Comparison of ENCODE assay signal across 20 mouse cellular contexts in the genomic region with DNA sequence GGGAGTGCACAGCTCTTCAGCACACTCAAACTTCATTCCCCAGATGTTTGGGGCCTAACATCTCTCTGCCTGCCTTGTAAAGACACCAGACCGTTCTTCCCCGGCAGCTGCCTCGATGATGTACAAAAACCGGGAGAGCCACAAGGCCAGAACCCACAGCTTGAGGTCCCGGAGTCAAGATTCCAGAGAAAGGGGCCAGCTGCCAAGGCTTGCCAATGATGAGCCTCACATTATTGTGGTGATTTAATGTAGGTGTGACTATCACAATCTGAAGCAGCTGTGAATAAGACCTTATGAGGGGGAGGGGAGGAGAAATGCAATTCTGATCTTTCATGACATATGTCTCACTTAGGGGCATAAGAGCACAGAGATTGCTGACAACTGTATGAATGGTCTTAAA.
A peak's percentile ranks its signal among the peaks of the same experiment; 100 is the strongest.
DNase-seq lines count a peak whose midpoint lies in the region; ATAC-seq and TF ChIP-seq lines count a peak whose summit lies in the region.
"Had no signal": no experiment of that assay in that cellular context is flagged by ENCODE, and none has a peak within 500 bp of the region (broad histone marks: within the 10 kb centered on the region; RNA-seq: fewer than 3 reads in every experiment).

No protein-coding gene starts in this region.

- no peaks in the 10 kb centered on the region for H3K79me3 ChIP-seq in C2C12 (ENCODE audit: low read depth)

- H3ac ChIP-seq in C2C12 (ENCODE audit: control insufficient read depth, insufficient read length, low read depth): no peak overlapping the region

- H3K4me1 ChIP-seq in lung, embryonic 14.5 days (ENCODE audit: insufficient read depth): peaks cover 14% of the 10 kb centered on the region
- peaks cover 17% of the 10 kb centered on the region for H3K4me1 ChIP-seq in intestine, embryonic 15.5 days (replicated peaks)
- H3K4me1 ChIP-seq in olfactory bulb, adult 2 months (ENCODE audit: control insufficient read depth, insufficient read depth, low read length): peaks cover 37% of the 10 kb centered on the region
- H3K4me1 ChIP-seq: liver, embryonic 15.5 days had no signal

- no peaks in the 10 kb centered on the region for H3K36me3 ChIP-seq in lung, embryonic 14.5 days (ENCODE audit: insufficient read depth)
- H3K36me3 ChIP-seq in C2C12 (ENCODE audit: control insufficient read depth, insufficient read depth): no peaks in the 10 kb centered on the region
- no peaks in the 10 kb centered on the region for H3K36me3 ChIP-seq in intestine, embryonic 15.5 days
- H3K36me3 ChIP-seq: embryonic facial prominence, embryonic 10.5 days; heart, embryonic 13.5 days; liver, embryonic 15.5 days; midbrain, embryonic 13.5 days had no signal

- no peaks in the 10 kb centered on the region for H3K79me2 ChIP-seq in C2C12 (ENCODE audit: control insufficient read depth, insufficient read depth)

- no peaks in the 10 kb centered on the region for H3K27me3 ChIP-seq in lung, embryonic 14.5 days (ENCODE audit: insufficient read depth, low read length)
- H3K27me3 ChIP-seq in C2C12 (ENCODE audit: control insufficient read depth, insufficient read depth, insufficient read length): no peaks in the 10 kb centered on the region
- H3K27me3 ChIP-seq in intestine, embryonic 15.5 days (replicated peaks): no peaks in the 10 kb centered on the region
- H3K27me3 ChIP-seq: heart, embryonic 13.5 days; liver, embryonic 15.5 days; midbrain, embryonic 13.5 days had no signal

- H3K4me2 ChIP-seq in lung, embryonic 14.5 days: peak overlapping the region; percentile 4; the same call in 1 of the 2 replicates
- H3K4me2 ChIP-seq in intestine, embryonic 15.5 days (replicated peaks): no peak overlapping the region
- H3K4me2 ChIP-seq: heart, embryonic 13.5 days; hindbrain, embryonic 14.5 days; liver, embryonic 15.5 days; midbrain, embryonic 13.5 days had no signal

- 41% methylated on average over 5 of the region's 5 CpGs for WGBS in lung, embryonic 14.5 days
- WGBS in intestine, embryonic 15.5 days: 59% methylated on average over 5 of the region's 5 CpGs
- WGBS in olfactory bulb, adult 2 months: 31% methylated on average over 5 of the region's 5 CpGs

- H3K27ac ChIP-seq in lung, embryonic 14.5 days (ENCODE audit: low read depth): peak overlapping the region; percentile 75; the same call in 1 of the 2 replicates
- H3K27ac ChIP-seq in intestine, embryonic 15.5 days: peak overlapping the region; percentile 34
- peak overlapping the region; percentile 95 for H3K27ac ChIP-seq in olfactory bulb, adult 2 months (ENCODE audit: insufficient read depth, low read depth, low read length)
- H3K27ac ChIP-seq: embryonic facial prominence, embryonic 10.5 days; heart, adult 2 months; heart, embryonic 13.5 days; hindbrain, embryonic 14.5 days; liver, embryonic 15.5 days; midbrain, embryonic 13.5 days had no signal

- no peak for TF ChIP-seq POLR2A in olfactory bulb, adult 2 months (IDR thresholded peaks at IDR 0.05; ENCODE audit: insufficient read depth, low read depth, low read length)

- no peak overlapping the region for H3K9ac ChIP-seq in lung, embryonic 14.5 days
- no peak overlapping the region for H3K9ac ChIP-seq in intestine, embryonic 15.5 days
- H3K9ac ChIP-seq: heart, embryonic 13.5 days; hindbrain, embryonic 14.5 days; liver, embryonic 15.5 days; midbrain, embryonic 13.5 days had no signal

- H3K4me3 ChIP-seq in lung, embryonic 14.5 days (ENCODE audit: low read depth, low read length): no peak overlapping the region
- H3K4me3 ChIP-seq in C2C12 (ENCODE audit: insufficient read depth, poor library complexity, severe bottlenecking): no peak overlapping the region
- no peak overlapping the region for H3K4me3 ChIP-seq in intestine, embryonic 15.5 days (replicated peaks)
- H3K4me3 ChIP-seq in olfactory bulb, adult 2 months (ENCODE audit: insufficient read depth, low read depth, low read length): no peak overlapping the region
- H3K4me3 ChIP-seq: embryonic facial prominence, embryonic 10.5 days; heart, adult 2 months; heart, embryonic 13.5 days; liver, embryonic 15.5 days; midbrain, embryonic 13.5 days had no signal

- peak; percentile 70 for DNase-seq in lung, embryonic 14.5 days
- DNase-seq in lung, postnatal 14 days: no peak
- DNase-seq in thymus, adult 18-20 months: no peak
- no peak for DNase-seq in thymus, postnatal 10 days (ENCODE audit: low spot score in 2 of 2)
- DNase-seq: adrenal gland, postnatal 36 days; cerebellum, adult 11 months; gastrocnemius, postnatal 36 days; right cerebral cortex, postnatal 25 days; spleen, adult 18-20 months; thymus, adult 2 months had no signal

- H3K9me3 ChIP-seq in lung, embryonic 14.5 days (ENCODE audit: low read depth, low read length): no peaks in the 10 kb centered on the region
- H3K9me3 ChIP-seq in intestine, embryonic 15.5 days: no peaks in the 10 kb centered on the region
- H3K9me3 ChIP-seq: embryonic facial prominence, embryonic 10.5 days; heart, embryonic 13.5 days; liver, embryonic 15.5 days; midbrain, embryonic 13.5 days had no signal

- peak; percentile 36 for ATAC-seq in lung, embryonic 14.5 days (ENCODE audit: insufficient read depth)
- no peak for ATAC-seq in intestine, embryonic 15.5 days
- ATAC-seq: CD4-positive, CD25-positive, alpha-beta regulatory T cell, adult 4 months; midbrain, embryonic 13.5 days had no signal

- TF ChIP-seq CTCF in lung, embryonic 14.5 days (IDR thresholded peaks at IDR 0.05; ENCODE audit: low read depth): no peak
- TF ChIP-seq CTCF in C2C12 (IDR thresholded peaks at IDR 0.05; ENCODE audit: control insufficient read depth, insufficient read depth, insufficient read length): no peak
- TF ChIP-seq CTCF in olfactory bulb, adult 2 months (IDR thresholded peaks at IDR 0.05; ENCODE audit: insufficient read depth, low read depth, low read length): no peak

TF ChIP-seq in C2C12, 6 proteins besides CTCF, POLR2A, EP300 and RAD21:
- TF ChIP-seq MYOD1 (IDR thresholded peaks at IDR 0.05; ENCODE audit: control insufficient read depth, insufficient read length, low read depth): peak; percentile 72
- no peak for TF ChIP-seq FOSL1 (IDR thresholded peaks at IDR 0.05; ENCODE audit: insufficient read depth, low read length, poor library complexity, severe bottlenecking)

Comparison
In these comparisons a context has a peak if more than half of its experiments do, and no peak if none do; other contexts are left out.
1. H3K27ac ChIP-seq: peak in every context shown above with its lines; median percentile 95 in olfactory bulb, adult 2 months; 75 in lung, embryonic 14.5 days; 34 in intestine, embryonic 15.5 days.